10 mouse cellular contexts compared by ENCODE assay signal in genomic region chr11:68553981-68554471, GRCm38 (mm10). TPM values are rescaled to one million over a fixed set of nuclear protein-coding genes. Genes with fewer than 3 reads are reported as not detected.
DNase-seq lines count a peak whose midpoint lies in the region; ATAC-seq and TF ChIP-seq lines count a peak whose summit lies in the region.
"Had no signal": no experiment of that assay in that cellular context is flagged by ENCODE, and none has a peak within 500 bp of the region (broad histone marks: within the 10 kb centered on the region; RNA-seq: fewer than 3 reads in every experiment).

No protein-coding gene starts in this region.

- no peaks in the 10 kb centered on the region for H3K9me3 ChIP-seq in midbrain, embryonic 10.5 days (replicated peaks)
- no peaks in the 10 kb centered on the region for H3K9me3 ChIP-seq in midbrain, embryonic 13.5 days
- H3K9me3 ChIP-seq in lung, postnatal 0 days (ENCODE audit: low read length), result no peaks in the 10 kb centered on the region
- H3K9me3 ChIP-seq: megakaryocyte, embryonic 14.5 days had no signal

- H3K27me3 ChIP-seq in midbrain, embryonic 10.5 days (ENCODE audit: low read depth, poor library complexity, severe bottlenecking), result peaks cover 24% of the 10 kb centered on the region
- H3K27me3 ChIP-seq in midbrain, embryonic 13.5 days, result peaks cover 13% of the 10 kb centered on the region
- H3K27me3 ChIP-seq in lung, postnatal 0 days (replicated peaks; ENCODE audit: insufficient read depth, low read length), result no peaks in the 10 kb centered on the region

- TF ChIP-seq POLR2A in cortical plate, adult 2 months (IDR thresholded peaks at IDR 0.05; ENCODE audit: extremely low read depth, insufficient read depth, low read length), result no peak

- H3K36me3 ChIP-seq in midbrain, embryonic 10.5 days, result no peaks in the 10 kb centered on the region
- H3K36me3 ChIP-seq in midbrain, embryonic 13.5 days, result no peaks in the 10 kb centered on the region
- no peaks in the 10 kb centered on the region for H3K36me3 ChIP-seq in lung, postnatal 0 days (ENCODE audit: insufficient read depth, low read length)

- H3K9ac ChIP-seq in midbrain, embryonic 13.5 days (replicated peaks), result no peak overlapping the region
- no peak overlapping the region for H3K9ac ChIP-seq in lung, postnatal 0 days (replicated peaks; ENCODE audit: low read depth)

- 0 out of 2 replicates have a peak, but pooled peaks have one; percentile 25 for TF ChIP-seq EP300 in lung, postnatal 0 days (IDR thresholded peaks at IDR 0.05)

- peak; percentile 24 to 66 for DNase-seq in adrenal gland, adult 18-20 months (ENCODE audit: low spot score in 2 of 2)
- DNase-seq in adrenal gland, postnatal 4 days (ENCODE audit: low spot score in 2 of 2), result no peak
- DNase-seq in midbrain, embryonic 10.5 days (ENCODE audit: low spot score), result peak; percentile 28
- peak; percentile 59 for DNase-seq in lung, postnatal 0 days (ENCODE audit: low spot score)
- DNase-seq in urinary bladder, postnatal 25 days (ENCODE audit: low spot score), result no peak
- DNase-seq in cerebellum, adult 9-10 months, result no peak

- no peak overlapping the region for H3K4me2 ChIP-seq in midbrain, embryonic 13.5 days (replicated peaks)
- no peak overlapping the region for H3K4me2 ChIP-seq in lung, postnatal 0 days (replicated peaks; ENCODE audit: low read depth, low read length)

- 43% methylated on average over 8 of the region's 8 CpGs for WGBS in midbrain, embryonic 10.5 days
- 42% methylated on average over 8 of the region's 8 CpGs for WGBS in midbrain, embryonic 13.5 days
- 22% methylated on average over 8 of the region's 8 CpGs for WGBS in lung, postnatal 0 days

- peak; percentile 45; the same call in 1 of the 2 replicates for TF ChIP-seq CTCF in cortical plate, adult 2 months (IDR thresholded peaks at IDR 0.05; ENCODE audit: extremely low read depth, insufficient read depth, low read length)
- TF ChIP-seq CTCF in lung, postnatal 0 days (IDR thresholded peaks at IDR 0.05), result peak; percentile 73

- no peak overlapping the region for H3K4me3 ChIP-seq in midbrain, embryonic 10.5 days
- no peak overlapping the region for H3K4me3 ChIP-seq in midbrain, embryonic 13.5 days (replicated peaks)
- H3K4me3 ChIP-seq in cortical plate, adult 2 months (ENCODE audit: insufficient read depth, low read length), result no peak overlapping the region
- no peak overlapping the region for H3K4me3 ChIP-seq in lung, postnatal 0 days (ENCODE audit: low read depth, low read length)
- H3K4me3 ChIP-seq: megakaryocyte, embryonic 14.5 days had no signal

- H3K27ac ChIP-seq in midbrain, embryonic 10.5 days (replicated peaks), result no peak overlapping the region
- H3K27ac ChIP-seq in midbrain, embryonic 13.5 days, result no peak overlapping the region
- no peak overlapping the region for H3K27ac ChIP-seq in cortical plate, adult 2 months (ENCODE audit: insufficient read depth, low read length)
- H3K27ac ChIP-seq in lung, postnatal 0 days (ENCODE audit: low read length), result no peak overlapping the region

- peaks cover 11% of the 10 kb centered on the region for H3K4me1 ChIP-seq in midbrain, embryonic 10.5 days
- peaks cover 6% of the 10 kb centered on the region for H3K4me1 ChIP-seq in midbrain, embryonic 13.5 days (replicated peaks)
- no peaks in the 10 kb centered on the region; the same call in 1 of the 2 replicates for H3K4me1 ChIP-seq in cortical plate, adult 2 months (ENCODE audit: control insufficient read depth, insufficient read depth, low read length)
- no peaks in the 10 kb centered on the region for H3K4me1 ChIP-seq in lung, postnatal 0 days (ENCODE audit: insufficient read depth, low read depth, low read length)
- H3K4me1 ChIP-seq: megakaryocyte, embryonic 14.5 days had no signal

- ATAC-seq in midbrain, embryonic 13.5 days, result no peak
- ATAC-seq in lung, postnatal 0 days, result peak; percentile 40

RNA-seq across cellular contexts. Expression of gene Mfsd6l, which starts 2.0 kb away (rescaled TPM):
- total RNA-seq in adrenal gland, adult 18-20 months (2021), result not detected
- under 1 TPM; 0.34 to 0.56 TPM for total RNA-seq in adrenal gland, postnatal 4 days (2021)
- not detected in 2 replicates for polyA plus RNA-seq in midbrain, embryonic 10.5 days (2016; fragmentation: Nextera tagmentation; extraction: Ambion mirVana)
- not detected in 2 replicates for polyA plus RNA-seq in midbrain, embryonic 13.5 days (2015; fragmentation: Nextera tagmentation; extraction: Ambion mirVana)
- polyA plus RNA-seq in cortical plate, adult 2 months (2012; rRNA removed), result 0.08 TPM in 2 replicates
- polyA plus RNA-seq in lung, postnatal 0 days (2015; fragmentation: Nextera tagmentation; extraction: Ambion mirVana), result 5.8 and 6.3 TPM in 2 replicates

RNA-seq across cellular contexts. Expression of gene Ccdc42, which starts 32.8 kb away (rescaled TPM):
- total RNA-seq in adrenal gland, adult 18-20 months (2021), result under 1 TPM in 1 of 2 experiments, not detected in 1; 0.42 TPM
- under 1 TPM in 1 of 2 experiments, not detected in 1; 0.53 TPM for total RNA-seq in adrenal gland, postnatal 4 days (2021)
- polyA plus RNA-seq in midbrain, embryonic 10.5 days (2016; fragmentation: Nextera tagmentation; extraction: Ambion mirVana), result 1.5 and 2.2 TPM in 2 replicates
- polyA plus RNA-seq in midbrain, embryonic 13.5 days (2015; fragmentation: Nextera tagmentation; extraction: Ambion mirVana), result 0.15 and 0.36 TPM in 2 replicates
- polyA plus RNA-seq in cortical plate, adult 2 months (2012; rRNA removed), result 0.36 and 0.92 TPM in 2 replicates
- polyA plus RNA-seq in lung, postnatal 0 days (2015; fragmentation: Nextera tagmentation; extraction: Ambion mirVana), result 0.81 and 0.91 TPM in 2 replicates
- total RNA-seq: gastrocnemius, postnatal 4 days had no signal

RNA-seq across cellular contexts. Expression of gene Pik3r6, which starts 51.2 kb away (rescaled TPM):
- total RNA-seq in adrenal gland, adult 18-20 months (2021), result 1 to 10 TPM; 2.8 to 3.2 TPM
- total RNA-seq in adrenal gland, postnatal 4 days (2021), result 1 to 10 TPM; 4.7 to 5.0 TPM
- polyA plus RNA-seq in midbrain, embryonic 10.5 days (2016; fragmentation: Nextera tagmentation; extraction: Ambion mirVana), result 1.6 TPM in 2 replicates
- polyA plus RNA-seq in midbrain, embryonic 13.5 days (2015; fragmentation: Nextera tagmentation; extraction: Ambion mirVana), result 1.5 and 2.0 TPM in 2 replicates
- 3.8 and 4.4 TPM in 2 replicates for polyA plus RNA-seq in cortical plate, adult 2 months (2012; rRNA removed)
- 6.2 and 6.8 TPM in 2 replicates for polyA plus RNA-seq in lung, postnatal 0 days (2015; fragmentation: Nextera tagmentation; extraction: Ambion mirVana)

Comparison
In these comparisons a context has a peak if more than half of its experiments do, and no peak if none do; other contexts are left out.
1. DNase-seq: peak in adrenal gland, adult 18-20 months (2 of 2), midbrain, embryonic 10.5 days (single experiment) and lung, postnatal 0 days (single experiment); none in adrenal gland, postnatal 4 days (0 of 2), urinary bladder, postnatal 25 days (single experiment) and cerebellum, adult 9-10 months (single experiment).